Mouse (Mus musculus): ENCODE results near the gene Elof1.
"Not testable (repeated sequence)": the region's sequence is repeated elsewhere in the genome, so short reads cannot be mapped to it uniquely, and the experiment has no call there.

Gene Elof1

DNA sequence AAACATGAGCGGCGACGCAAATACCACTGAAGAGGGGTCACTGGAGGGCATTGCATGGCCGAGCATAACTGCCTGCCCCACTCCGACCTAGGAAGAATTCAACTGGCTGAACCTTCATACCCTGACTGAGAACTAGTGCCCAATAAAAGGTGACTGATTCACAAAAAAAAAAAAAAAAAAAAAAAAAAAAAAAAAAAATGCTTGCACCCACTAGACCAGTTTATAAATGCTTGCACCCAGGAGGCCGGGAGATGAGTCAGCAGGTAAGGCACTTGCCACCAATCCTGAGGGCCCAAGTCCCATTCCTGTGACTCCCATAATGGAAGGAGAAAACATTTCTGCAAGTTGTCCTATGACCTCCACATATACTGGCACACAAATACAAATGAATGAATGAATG, 24.2 kb downstream of the Elof1 start:
- DNase-seq (ENCODE audit: low spot score) = no peak

GRCm38 (mm10) chr9:22089986-22090385, 27.0 kb downstream of the Elof1 start:
- DNase-seq (ENCODE audit: low spot score) = no peak

DNA sequence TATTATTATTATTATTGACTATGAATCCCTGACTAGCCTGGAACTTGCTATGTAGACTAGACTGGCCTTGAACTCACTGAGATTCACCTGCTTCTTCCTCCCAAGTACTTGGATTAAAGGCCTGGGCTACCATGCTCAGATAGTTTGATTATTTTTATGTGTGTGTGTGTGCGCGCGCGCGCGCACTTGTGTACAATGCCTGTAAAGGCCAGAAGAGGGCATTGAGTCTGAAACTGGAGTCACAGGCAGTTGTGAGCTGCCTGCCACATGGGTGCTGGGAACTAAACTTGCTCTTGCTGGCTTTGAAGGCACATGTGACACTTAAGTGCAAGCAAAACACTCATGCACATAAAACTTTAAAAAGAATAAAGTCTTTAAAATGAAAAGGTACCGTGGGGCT, 27.7 kb downstream of the Elof1 start:
- DNase-seq (ENCODE audit: low spot score) = no peak

DNA sequence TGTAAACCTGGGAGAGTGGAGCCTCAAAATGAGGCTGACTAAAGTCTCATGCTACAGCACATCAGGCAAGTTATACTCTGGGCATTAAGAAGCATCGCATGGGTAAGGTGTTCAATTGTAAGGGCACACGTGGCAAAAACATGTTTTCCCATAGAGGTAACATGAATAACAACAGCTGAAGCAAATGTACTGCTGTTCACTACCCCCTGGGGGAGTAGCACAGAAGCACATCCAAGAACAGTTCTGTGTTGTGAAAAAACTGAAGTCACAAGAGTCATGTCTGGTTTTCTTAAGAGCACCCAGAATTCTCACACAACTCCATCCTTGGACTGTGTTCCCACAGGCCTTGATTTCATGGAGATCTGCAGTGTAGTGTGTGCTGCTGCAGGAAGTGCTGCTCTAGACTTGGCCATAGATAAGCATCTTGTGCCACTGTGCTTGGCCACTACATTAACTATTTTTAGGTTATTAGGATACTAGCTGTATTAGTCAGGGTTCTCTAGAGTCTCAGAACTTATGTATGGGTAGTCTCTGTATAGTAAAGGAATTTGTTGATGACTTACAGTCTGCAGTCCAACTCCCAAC, 29.8 kb downstream of the Elof1 start:
- DNase-seq (ENCODE audit: low spot score) = no peak

GRCm38 (mm10) chr9:22086012-22086411, 31.0 kb downstream of the Elof1 start:
- no peak for DNase-seq (ENCODE audit: low spot score)

DNA sequence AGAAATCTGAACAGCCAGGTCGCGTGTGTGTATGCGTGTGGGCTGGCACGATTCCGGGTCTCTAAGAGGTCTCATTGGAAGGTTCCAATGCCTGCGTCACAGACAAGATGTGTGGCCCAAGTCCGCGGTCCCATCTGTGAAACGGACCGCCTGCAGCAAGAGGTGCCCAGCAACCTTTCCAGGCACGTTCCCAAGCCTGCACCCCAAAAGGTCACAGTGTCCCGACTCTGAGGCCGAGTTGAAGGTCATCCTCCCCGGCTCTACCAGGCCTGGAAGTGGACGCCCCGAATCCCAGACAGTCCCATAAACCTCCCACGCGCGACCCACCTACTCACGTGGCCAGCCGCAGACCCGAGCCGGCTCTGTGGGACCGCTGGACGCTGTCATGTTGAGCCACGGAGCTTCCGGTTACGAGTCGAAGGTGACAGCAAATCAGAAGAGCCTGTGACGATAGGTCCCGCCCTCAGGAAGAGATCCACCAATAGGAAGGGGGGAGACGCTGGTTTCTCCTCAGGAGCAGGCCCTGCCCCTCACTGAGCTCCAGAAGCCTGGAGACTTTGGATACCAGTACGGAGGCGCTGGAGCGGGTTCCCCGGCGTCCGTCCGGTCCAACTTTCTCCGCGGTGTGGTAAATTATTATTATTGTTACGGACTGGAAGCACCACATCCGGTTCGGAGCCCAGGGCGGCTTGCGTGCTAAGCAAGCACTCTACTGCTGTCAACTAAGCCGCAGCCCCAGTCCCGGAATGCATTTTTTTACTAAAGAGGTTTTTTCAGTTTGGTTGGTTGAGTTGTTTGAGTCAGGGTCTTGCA, 31.7 kb downstream of the Elof1 start, which contains the start of gene Ecsit:
Gene Ecsit (minus strand): TSS at position 417 of the 813 bp plus-strand sequence.
- DNase-seq (ENCODE audit: low spot score) = peak; percentile 81

DNA sequence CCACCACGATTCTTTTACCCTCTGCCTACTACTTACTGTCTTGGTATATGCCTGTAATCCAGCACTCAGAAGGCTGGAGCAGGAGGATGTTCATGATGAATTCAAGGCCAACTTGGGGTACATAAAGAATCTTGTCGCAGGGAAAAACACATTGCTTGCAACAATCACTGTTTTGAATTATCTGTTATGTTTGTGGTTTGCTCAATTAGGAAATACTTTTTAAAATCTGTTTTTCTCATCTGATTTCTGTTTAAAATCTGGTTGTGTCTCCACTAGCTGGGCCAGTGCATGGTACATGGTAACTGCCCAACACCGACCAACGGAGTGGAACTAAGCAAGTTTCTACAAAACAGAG, 32.3 kb downstream of the Elof1 start:
- no peak for DNase-seq (ENCODE audit: low spot score)

DNA sequence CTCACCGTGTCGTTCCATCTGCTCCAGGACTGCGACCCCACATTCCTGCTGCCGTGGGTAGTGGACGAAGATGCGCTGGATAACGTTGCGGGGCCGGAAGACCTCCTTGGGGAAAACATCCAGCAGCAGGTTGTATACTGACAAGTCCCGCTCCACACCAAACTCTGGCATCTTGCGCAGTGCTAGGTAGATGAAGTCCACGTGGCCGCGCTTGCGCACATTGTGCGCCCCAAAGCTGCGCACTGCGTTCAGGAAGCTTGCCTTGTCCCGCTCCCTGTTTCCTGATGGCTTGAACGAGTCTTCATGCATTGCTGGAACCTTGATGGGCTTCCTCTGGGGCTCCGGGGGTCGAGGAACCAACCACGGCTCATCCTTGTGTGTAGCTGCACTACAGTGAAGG, 40.7 kb downstream of the Elof1 start:
- DNase-seq (ENCODE audit: low spot score) = no peak

GRCm38 (mm10) chr9:22075778-22076177, 41.2 kb downstream of the Elof1 start:
- DNase-seq (ENCODE audit: low spot score) = not testable (repeated sequence)

DNA sequence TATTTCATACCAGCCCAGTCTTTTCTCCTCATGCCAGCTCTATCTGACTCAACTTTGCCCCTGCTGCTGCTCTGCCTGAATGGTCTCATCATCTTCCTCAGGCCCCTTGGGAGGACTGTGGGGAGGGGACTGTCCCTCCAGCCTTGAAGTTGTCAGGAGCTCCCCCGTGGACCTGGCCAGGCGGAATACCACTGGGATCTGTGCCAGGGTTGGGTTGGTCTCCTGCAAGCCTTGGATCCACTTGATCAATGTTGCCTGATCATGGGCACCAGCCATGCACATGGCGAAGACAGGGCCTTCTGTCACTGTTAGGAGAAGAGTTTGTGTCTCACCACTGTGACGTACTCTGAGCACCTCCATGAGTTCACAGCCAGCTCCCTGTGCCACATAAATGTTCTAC, 44.7 kb downstream of the Elof1 start:
- no peak for DNase-seq (ENCODE audit: low spot score)

- peak; percentile 94 for DNase-seq (ENCODE audit: low spot score)
Measured at GRCm38 (mm10) chr9:22070791-22071573, 46.0 kb downstream of the Elof1 start, which contains the start of the genes Gm49318 and Zfp653. Gene Gm49318 (minus strand): TSS chr9:22071259. Gene Zfp653 (minus strand): TSS chr9:22071376.

DNA sequence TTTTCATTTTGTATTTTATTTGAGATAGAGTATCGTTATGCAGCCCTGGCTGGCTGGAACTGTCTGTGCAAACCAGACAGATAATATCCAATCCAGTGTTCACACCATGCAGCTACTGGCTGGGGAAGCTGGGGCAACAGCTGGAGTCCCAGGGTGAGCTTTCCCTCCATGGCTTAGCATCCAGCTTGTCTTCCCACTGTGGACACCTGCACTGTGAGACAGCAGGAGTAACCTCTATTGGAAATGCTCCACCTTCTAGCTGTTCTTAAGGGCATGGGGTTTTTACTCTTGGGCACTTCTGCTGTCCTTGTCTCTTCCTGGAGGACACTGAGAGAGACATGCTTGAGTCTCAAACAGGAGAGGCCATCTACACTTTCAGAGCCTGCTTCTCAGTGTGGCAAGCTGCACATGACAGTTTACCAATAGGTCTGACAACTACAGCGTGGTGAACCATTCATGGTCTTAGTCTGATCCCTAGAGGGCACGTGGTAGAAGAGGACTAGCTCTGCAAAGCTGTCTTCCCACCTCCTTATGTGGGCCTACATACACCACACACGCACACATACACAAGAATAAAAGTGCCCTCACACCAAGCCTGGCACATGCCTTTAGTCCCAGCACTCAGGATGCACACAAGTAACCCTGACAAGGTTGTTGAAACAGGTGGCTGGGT, 47.0 kb downstream of the Elof1 start:
- no peak for DNase-seq (ENCODE audit: low spot score)

GRCm38 (mm10) chr9:22067195-22067594, 49.8 kb downstream of the Elof1 start:
- no peak for DNase-seq (ENCODE audit: low spot score)

- DNase-seq (ENCODE audit: low spot score) = peak; percentile 25
Measured at GRCm38 (mm10) chr9:22066433-22066832, 50.5 kb downstream of the Elof1 start.

- no peak for DNase-seq (ENCODE audit: low spot score)
Measured at GRCm38 (mm10) chr9:22065642-22066041, 51.3 kb downstream of the Elof1 start.

GRCm38 (mm10) chr9:22064341-22064740, 52.6 kb downstream of the Elof1 start:
- no peak for DNase-seq (ENCODE audit: low spot score)
